ENCODE assay signal across 20 mouse cellular contexts in genomic region chr14:99472111-99472510, GRCm38 (mm10).
DNase-seq lines count a peak whose midpoint lies in the region; ATAC-seq and TF ChIP-seq lines count a peak whose summit lies in the region.
"Had no signal": no experiment of that assay in that cellular context is flagged by ENCODE, and none has a peak within 500 bp of the region (broad histone marks: within the 10 kb centered on the region; RNA-seq: fewer than 3 reads in every experiment).

No protein-coding gene starts in this region.

- ATAC-seq in lung, embryonic 14.5 days (ENCODE audit: insufficient read depth), result no peak
- ATAC-seq in lung, postnatal 0 days, result peak; percentile 65
- no peak for ATAC-seq in midbrain, postnatal 0 days (ENCODE audit: low FRiP score)
- ATAC-seq: hindbrain, embryonic 16.5 days had no signal

- no peak for TF ChIP-seq CTCF in lung, embryonic 14.5 days (IDR thresholded peaks at IDR 0.05; ENCODE audit: low read depth)
- no peak for TF ChIP-seq CTCF in lung, adult 2 months (IDR thresholded peaks at IDR 0.05; ENCODE audit: insufficient read depth, low read length)
- no peak for TF ChIP-seq CTCF in lung, postnatal 0 days (IDR thresholded peaks at IDR 0.05)
- no peak for TF ChIP-seq CTCF in midbrain, postnatal 0 days (IDR thresholded peaks at IDR 0.05)

- H3K4me3 ChIP-seq in lung, embryonic 14.5 days (ENCODE audit: low read depth, low read length), result no peak overlapping the region
- no peak overlapping the region for H3K4me3 ChIP-seq in lung, adult 2 months (replicated peaks; ENCODE audit: extremely low read depth, low read depth, low read length)
- no peak overlapping the region for H3K4me3 ChIP-seq in lung, postnatal 0 days (ENCODE audit: low read depth, low read length)
- H3K4me3 ChIP-seq in midbrain, postnatal 0 days (ENCODE audit: low read depth, low read length), result no peak overlapping the region
- H3K4me3 ChIP-seq: embryonic facial prominence, embryonic 13.5 days; heart, embryonic 13.5 days; layer of hippocampus, adult 2 months; left cerebral cortex, adult 2 months; neural tube, embryonic 12.5 days; stomach, embryonic 15.5 days had no signal

- H3K4me1 ChIP-seq in lung, embryonic 14.5 days (ENCODE audit: insufficient read depth), result no peaks in the 10 kb centered on the region
- H3K4me1 ChIP-seq in lung, adult 2 months (ENCODE audit: control insufficient read depth, insufficient read depth, low read length), result no peaks in the 10 kb centered on the region
- H3K4me1 ChIP-seq in lung, postnatal 0 days (ENCODE audit: insufficient read depth, low read depth, low read length), result no peaks in the 10 kb centered on the region
- no peaks in the 10 kb centered on the region for H3K4me1 ChIP-seq in midbrain, postnatal 0 days (ENCODE audit: insufficient read depth, low read length)
- H3K4me1 ChIP-seq: embryonic facial prominence, embryonic 13.5 days; heart, embryonic 13.5 days; neural tube, embryonic 12.5 days; stomach, embryonic 15.5 days had no signal

- no peaks in the 10 kb centered on the region for H3K9me3 ChIP-seq in lung, embryonic 14.5 days (ENCODE audit: low read depth, low read length)
- H3K9me3 ChIP-seq in lung, postnatal 0 days (ENCODE audit: low read length), result no peaks in the 10 kb centered on the region
- H3K9me3 ChIP-seq in midbrain, postnatal 0 days (ENCODE audit: low read length), result no peaks in the 10 kb centered on the region
- H3K9me3 ChIP-seq: embryonic facial prominence, embryonic 13.5 days; heart, embryonic 13.5 days; neural tube, embryonic 12.5 days; stomach, embryonic 15.5 days had no signal

- H3K36me3 ChIP-seq in lung, embryonic 14.5 days (ENCODE audit: insufficient read depth), result no peaks in the 10 kb centered on the region
- no peaks in the 10 kb centered on the region for H3K36me3 ChIP-seq in lung, postnatal 0 days (ENCODE audit: insufficient read depth, low read length)
- H3K36me3 ChIP-seq in midbrain, postnatal 0 days (ENCODE audit: insufficient read depth, low read length), result no peaks in the 10 kb centered on the region
- H3K36me3 ChIP-seq: embryonic facial prominence, embryonic 13.5 days; heart, embryonic 13.5 days; neural tube, embryonic 12.5 days; stomach, embryonic 15.5 days had no signal

- WGBS in lung, embryonic 14.5 days, result 90% methylated on average over 2 of the region's 2 CpGs
- 80% methylated on average over 2 of the region's 2 CpGs for WGBS in lung, adult 2 months
- 59% methylated on average over 2 of the region's 2 CpGs for WGBS in lung, postnatal 0 days
- WGBS in midbrain, postnatal 0 days, result 91% methylated on average over 2 of the region's 2 CpGs

- H3K27ac ChIP-seq in lung, embryonic 14.5 days (ENCODE audit: low read depth), result no peak overlapping the region
- no peak overlapping the region for H3K27ac ChIP-seq in lung, postnatal 0 days (ENCODE audit: low read length)
- no peak overlapping the region for H3K27ac ChIP-seq in midbrain, postnatal 0 days (ENCODE audit: low read depth, low read length)
- H3K27ac ChIP-seq: embryonic facial prominence, embryonic 13.5 days; heart, embryonic 13.5 days; layer of hippocampus, adult 2 months; left cerebral cortex, adult 2 months; neural tube, embryonic 12.5 days; stomach, embryonic 15.5 days had no signal

- DNase-seq in adrenal gland, adult 8-10 months, result peak; percentile 32
- DNase-seq in adrenal gland, postnatal 4 days (ENCODE audit: low spot score in 2 of 2), result no peak
- DNase-seq in lung, embryonic 14.5 days, result peak; percentile 52
- no peak for DNase-seq in lung, adult 2 months
- peak; percentile 84 for DNase-seq in lung, postnatal 0 days (ENCODE audit: low spot score)
- DNase-seq in layer of hippocampus, postnatal 14 days (ENCODE audit: low spot score in 2 of 2), result no peak
- no peak for DNase-seq in embryo, embryonic 10.5 days (ENCODE audit: low spot score)
- DNase-seq in midbrain, postnatal 0 days (ENCODE audit: low spot score), result no peak
- DNase-seq: cerebellum, adult 18-20 months; heart, postnatal 36 days; kidney, adult 18-20 months; kidney, postnatal 10 days; thymus, postnatal 36 days had no signal

- H3K27me3 ChIP-seq in lung, embryonic 14.5 days (ENCODE audit: insufficient read depth, low read length), result no peaks in the 10 kb centered on the region
- H3K27me3 ChIP-seq in lung, postnatal 0 days (replicated peaks; ENCODE audit: insufficient read depth, low read length), result no peaks in the 10 kb centered on the region
- H3K27me3 ChIP-seq in midbrain, postnatal 0 days (ENCODE audit: insufficient read depth, low read length), result no peaks in the 10 kb centered on the region
- H3K27me3 ChIP-seq: embryonic facial prominence, embryonic 13.5 days; heart, embryonic 13.5 days; neural tube, embryonic 12.5 days; stomach, embryonic 15.5 days had no signal

- no peak for TF ChIP-seq POLR2A in lung, adult 2 months (IDR thresholded peaks at IDR 0.05; ENCODE audit: borderline replicate concordance, extremely low read depth, low read depth, low read length)

- no peak overlapping the region for H3K9ac ChIP-seq in lung, embryonic 14.5 days
- H3K9ac ChIP-seq in lung, postnatal 0 days (replicated peaks; ENCODE audit: low read depth), result no peak overlapping the region
- H3K9ac ChIP-seq in midbrain, postnatal 0 days (replicated peaks; ENCODE audit: low read length, poor library complexity, severe bottlenecking), result no peak overlapping the region
- H3K9ac ChIP-seq: embryonic facial prominence, embryonic 13.5 days; heart, embryonic 13.5 days; neural tube, embryonic 12.5 days; stomach, embryonic 15.5 days had no signal

- TF ChIP-seq EP300 in lung, postnatal 0 days (IDR thresholded peaks at IDR 0.05), result 0 out of 2 replicates have a peak, but pooled peaks have one; percentile 22

- H3K4me2 ChIP-seq in lung, embryonic 14.5 days, result no peak overlapping the region
- H3K4me2 ChIP-seq in lung, postnatal 0 days (replicated peaks; ENCODE audit: low read depth, low read length), result no peak overlapping the region
- no peak overlapping the region for H3K4me2 ChIP-seq in midbrain, postnatal 0 days (ENCODE audit: low read depth, low read length, poor library complexity, severe bottlenecking)
- H3K4me2 ChIP-seq: embryonic facial prominence, embryonic 13.5 days; heart, embryonic 13.5 days; neural tube, embryonic 12.5 days; stomach, embryonic 15.5 days had no signal

Comparison
In these comparisons a context has a peak if more than half of its experiments do, and no peak if none do; other contexts are left out.
1. DNase-seq: peak in adrenal gland, adult 8-10 months (single experiment), lung, embryonic 14.5 days (single experiment) and lung, postnatal 0 days (single experiment); none in adrenal gland, postnatal 4 days (0 of 2), lung, adult 2 months (single experiment), layer of hippocampus, postnatal 14 days (0 of 2), embryo, embryonic 10.5 days (single experiment) and midbrain, postnatal 0 days (single experiment).